Mouse (Mus musculus): ENCODE data around the gene Disp2. TPM values are rescaled to one million over a fixed set of nuclear protein-coding genes. Genes with fewer than 3 reads are reported as not detected.

The Disp2 gene
- total RNA-seq, 2 experiments from 2014 or later: 177 to 187 TPM

- intact Hi-C loops (cut with DNase I): no loop called here
- DNase-seq (ENCODE audit: extremely low spot score in 1 of 2, low spot score in 2 of 2): no peak
These were observed 3.2 kb upstream of the Disp2 start for GRCm38 (mm10) chr2:118776295-118776694.

- no peak for DNase-seq (ENCODE audit: extremely low spot score in 1 of 2, low spot score in 2 of 2)
- intact Hi-C loops (cut with DNase I): no loop called here
These were observed 1.1 kb upstream of the Disp2 start for GRCm38 (mm10) chr2:118778418-118778817.

DNA sequence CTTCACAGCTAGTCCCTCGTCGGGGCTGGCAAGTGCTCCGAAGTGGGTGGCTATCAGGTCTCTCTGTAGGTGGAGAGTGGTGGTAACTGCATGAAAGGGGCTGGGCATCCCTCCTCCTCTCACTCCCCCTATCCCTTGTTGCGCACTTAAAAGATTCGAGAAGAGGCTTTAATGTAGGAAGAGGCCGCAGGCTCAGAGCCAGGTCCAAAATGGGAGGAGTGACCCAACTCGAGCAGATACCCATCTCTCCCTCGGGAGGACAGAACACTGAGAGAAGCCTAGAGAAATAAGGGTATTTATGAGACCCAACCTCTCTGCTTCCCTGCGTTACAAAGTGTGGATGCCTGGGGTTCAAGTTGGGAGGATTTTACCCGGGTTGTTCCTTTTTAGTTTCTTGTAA is 454 bp upstream of the Disp2 start:
- DNase-seq (ENCODE audit: extremely low spot score in 1 of 2, low spot score in 2 of 2): no peak
- intact Hi-C loops (cut with DNase I): no loop called here

DNA sequence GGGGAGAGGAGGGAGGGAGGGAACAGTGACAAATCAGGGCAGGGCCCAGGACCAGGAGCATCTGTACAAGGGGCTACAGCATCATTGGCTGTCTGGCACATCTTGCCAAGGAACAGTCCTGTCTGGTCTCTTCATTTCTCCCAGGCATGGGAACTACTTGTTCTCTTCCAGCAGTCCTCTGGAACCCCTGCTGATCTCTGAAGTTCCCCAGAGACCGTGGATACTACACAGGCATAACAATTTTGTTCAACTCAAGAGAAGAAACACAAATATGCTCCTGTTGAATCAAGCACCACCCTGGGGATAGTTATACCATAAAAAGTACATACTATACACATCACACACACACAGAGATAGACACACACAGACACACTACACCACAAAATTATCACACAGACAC is 1.6 kb downstream of the Disp2 start:
- intact Hi-C loops (cut with DNase I): no loop called here
- no peak for DNase-seq (ENCODE audit: extremely low spot score in 1 of 2, low spot score in 2 of 2)

GRCm38 (mm10) chr2:118782303-118782702 is 2.8 kb downstream of the Disp2 start:
- no peak for DNase-seq (ENCODE audit: extremely low spot score in 1 of 2, low spot score in 2 of 2)
- intact Hi-C loops (cut with DNase I): no loop called here

DNA sequence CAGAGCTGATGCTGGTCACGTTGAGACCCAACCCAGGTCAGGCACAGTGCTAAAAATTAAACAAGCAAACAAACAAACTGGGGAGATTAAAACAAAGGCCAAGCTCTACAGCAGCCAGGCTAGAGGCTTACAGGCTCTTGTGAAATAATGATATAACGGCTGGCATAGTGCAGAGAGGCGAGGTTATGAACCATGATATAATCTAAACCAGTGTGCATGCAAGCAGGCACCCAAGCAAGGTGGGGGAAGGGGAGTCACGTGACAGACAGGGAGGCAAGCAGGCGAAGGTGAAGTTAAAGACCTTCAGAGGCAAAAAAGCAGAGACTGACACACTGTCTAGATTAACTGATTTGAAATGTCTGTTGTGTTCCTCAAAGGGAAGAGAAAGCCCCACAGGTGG is 3.6 kb downstream of the Disp2 start:
- DNase-seq (ENCODE audit: extremely low spot score in 1 of 2, low spot score in 2 of 2): no peak
- intact Hi-C loops (cut with DNase I): no loop called here

DNA sequence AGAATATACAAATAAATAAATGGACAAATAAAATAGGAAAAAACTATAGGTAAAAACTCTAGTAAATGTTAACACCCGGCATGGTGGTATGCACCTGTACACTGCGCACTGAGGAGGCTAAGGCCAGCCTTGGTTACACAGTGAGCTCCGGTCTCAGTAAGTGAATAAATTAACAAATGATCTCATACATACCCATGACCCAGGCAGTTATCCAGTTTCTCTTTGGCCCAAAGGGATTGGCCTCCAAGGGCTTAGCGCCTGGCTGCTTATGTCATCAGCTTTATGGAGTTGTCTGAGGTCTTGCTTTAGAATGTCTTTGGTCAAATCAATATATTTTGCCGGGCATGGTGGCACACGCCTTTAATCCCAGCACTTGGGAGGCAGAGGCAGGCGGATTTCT is 4.1 kb downstream of the Disp2 start:
- DNase-seq (ENCODE audit: extremely low spot score in 1 of 2, low spot score in 2 of 2): no peak

GRCm38 (mm10) chr2:118786525-118786924 is 7.0 kb downstream of the Disp2 start:
- intact Hi-C loops (cut with DNase I): no loop called here
- DNase-seq (ENCODE audit: extremely low spot score in 1 of 2, low spot score in 2 of 2): no peak

More for the DNA sequence above, 4.1 kb downstream of the Disp2 start:
- intact Hi-C loops (cut with DNase I): no loop called here

DNA sequence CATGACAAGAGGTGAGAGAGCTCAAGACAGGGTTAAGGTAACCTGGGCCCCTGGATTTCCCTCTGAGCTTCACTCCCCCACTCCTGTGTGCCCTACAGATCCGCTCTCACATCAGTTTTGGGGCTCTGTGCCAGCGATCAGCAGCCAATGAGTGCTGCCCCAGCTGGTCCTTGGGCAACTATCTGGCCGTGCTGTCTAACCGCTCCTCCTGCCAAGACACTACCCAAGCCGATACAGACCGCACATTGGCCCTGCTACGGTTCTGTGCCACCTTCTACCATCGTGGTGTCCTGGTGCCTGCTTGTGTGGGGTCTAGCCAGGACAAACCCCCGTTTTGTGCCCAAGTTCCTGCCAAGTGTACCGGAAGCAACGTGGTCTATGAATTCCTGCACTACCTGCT is 10.0 kb downstream of the Disp2 start:
- DNase-seq (ENCODE audit: extremely low spot score in 1 of 2, low spot score in 2 of 2): no peak

GRCm38 (mm10) chr2:118790221-118790550 is 10.7 kb downstream of the Disp2 start:
- no peak for DNase-seq (ENCODE audit: extremely low spot score in 1 of 2, low spot score in 2 of 2)
- intact Hi-C loops (cut with DNase I): no loop called here

More for the DNA sequence above, 10.0 kb downstream of the Disp2 start:
- intact Hi-C loops (cut with DNase I): no loop called here

GRCm38 (mm10) chr2:118790551-118791525 is 11.3 kb downstream of the Disp2 start:
- intact Hi-C loops (cut with DNase I): no loop called here
- DNase-seq (ENCODE audit: extremely low spot score in 1 of 2, low spot score in 2 of 2): peak; percentile 50 to 81

DNA sequence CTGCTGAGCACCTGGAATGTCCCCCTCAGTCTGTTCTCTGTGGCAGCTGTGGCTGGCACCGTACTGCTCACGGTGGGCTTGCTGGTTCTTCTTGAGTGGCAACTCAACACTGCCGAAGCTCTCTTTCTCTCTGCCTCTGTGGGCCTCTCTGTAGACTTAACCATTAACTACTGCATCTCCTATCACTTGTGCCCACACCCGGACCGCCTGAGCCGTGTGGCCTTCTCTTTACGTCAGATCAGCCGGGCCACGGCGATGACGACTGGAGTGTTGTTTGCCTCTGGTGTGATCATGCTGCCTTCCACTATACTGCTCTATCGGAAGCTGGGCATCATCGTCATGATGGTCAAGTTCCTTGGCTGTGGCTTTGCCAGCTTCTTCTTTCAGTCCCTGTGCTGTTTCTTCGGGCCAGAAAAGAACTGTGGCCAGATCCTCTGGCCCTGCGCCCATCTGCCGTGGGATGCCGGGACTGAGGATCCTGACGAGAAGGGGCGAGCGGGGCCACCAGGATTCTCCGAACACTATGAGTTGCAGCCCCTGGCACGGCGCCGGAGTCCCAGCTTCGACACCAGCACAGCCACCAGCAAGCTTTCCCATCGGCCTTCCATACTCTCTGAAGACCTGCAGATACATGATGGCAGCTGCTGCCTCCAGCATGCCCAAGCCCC is 12.2 kb downstream of the Disp2 start:
- no peak for DNase-seq (ENCODE audit: extremely low spot score in 1 of 2, low spot score in 2 of 2)
- intact Hi-C loops (cut with DNase I): no loop called here

DNA sequence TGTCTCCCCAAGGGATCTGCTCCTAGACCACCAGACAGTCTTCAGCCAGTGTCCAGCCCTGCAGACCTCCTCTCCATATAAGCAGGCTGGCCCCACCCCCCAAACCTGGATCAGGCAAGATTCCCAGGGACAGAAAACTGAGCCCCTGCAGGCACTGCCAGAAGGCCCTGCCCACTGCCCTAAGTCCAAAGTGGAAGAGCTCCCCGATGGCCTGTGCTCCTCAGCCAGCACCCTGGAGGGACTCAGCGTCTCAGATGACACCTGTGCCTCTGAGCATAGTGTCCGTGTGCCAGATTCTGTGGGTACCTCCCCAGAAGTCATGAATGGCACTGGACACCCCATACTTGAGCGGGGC is 12.7 kb downstream of the Disp2 start:
- intact Hi-C loops (cut with DNase I): no loop called here

GRCm38 (mm10) chr2:118793636-118794035 is 14.1 kb downstream of the Disp2 start:
- intact Hi-C loops (cut with DNase I): no loop called here

More for the DNA sequence above, 12.7 kb downstream of the Disp2 start:
- no peak for DNase-seq (ENCODE audit: extremely low spot score in 1 of 2, low spot score in 2 of 2)

GRCm38 (mm10) chr2:118802542-118803118 is 23.1 kb downstream of the Disp2 start:
- intact Hi-C loops (cut with DNase I): no loop called here
- no peak for DNase-seq (ENCODE audit: extremely low spot score in 1 of 2, low spot score in 2 of 2)

More at GRCm38 (mm10) chr2:118793636-118794035, 14.1 kb downstream of the Disp2 start:
- DNase-seq (ENCODE audit: extremely low spot score in 1 of 2, low spot score in 2 of 2): no peak

- no peak for DNase-seq (ENCODE audit: extremely low spot score in 1 of 2, low spot score in 2 of 2)
- intact Hi-C loops (cut with DNase I): no loop called here
These were observed 25.0 kb downstream of the Disp2 start for GRCm38 (mm10) chr2:118804474-118804873.

- intact Hi-C loops (cut with DNase I): no loop called here
- DNase-seq (ENCODE audit: extremely low spot score in 1 of 2, low spot score in 2 of 2): no peak
These were observed 25.6 kb downstream of the Disp2 start for GRCm38 (mm10) chr2:118805137-118805536.

- intact Hi-C loops (cut with DNase I): no loop called here
- DNase-seq (ENCODE audit: extremely low spot score in 1 of 2, low spot score in 2 of 2): no peak
These were observed 26.2 kb downstream of the Disp2 start for GRCm38 (mm10) chr2:118805756-118806155.

- DNase-seq (ENCODE audit: extremely low spot score in 1 of 2, low spot score in 2 of 2): no peak
- intact Hi-C loops (cut with DNase I): no loop called here
These were observed 27.3 kb downstream of the Disp2 start for GRCm38 (mm10) chr2:118806860-118807259.

DNA sequence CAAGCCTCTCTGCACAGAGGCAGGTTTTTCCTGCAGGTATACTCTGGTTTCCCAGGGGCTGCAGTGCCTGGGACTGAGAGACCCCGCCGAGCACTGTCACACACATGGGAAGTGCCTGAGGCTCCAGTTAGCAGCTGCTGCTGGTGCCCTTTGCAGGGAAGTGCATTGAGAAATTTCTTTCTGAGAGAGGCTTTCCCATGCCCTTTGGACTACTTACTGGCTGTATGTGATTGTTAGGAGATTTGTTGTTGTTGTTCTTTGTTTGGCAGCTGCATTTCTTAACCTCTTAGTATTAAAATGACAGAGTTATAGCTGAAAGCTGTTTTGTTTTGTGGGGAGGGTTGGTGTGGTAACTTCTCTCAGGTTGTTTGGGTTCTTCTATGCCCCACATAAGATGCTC is 31.3 kb downstream of the Disp2 start:
- intact Hi-C loops (cut with DNase I): no loop called here
- DNase-seq (ENCODE audit: extremely low spot score in 1 of 2, low spot score in 2 of 2): no peak
